ENCODE assay signal across 19 mouse cellular contexts in the genomic region with DNA sequence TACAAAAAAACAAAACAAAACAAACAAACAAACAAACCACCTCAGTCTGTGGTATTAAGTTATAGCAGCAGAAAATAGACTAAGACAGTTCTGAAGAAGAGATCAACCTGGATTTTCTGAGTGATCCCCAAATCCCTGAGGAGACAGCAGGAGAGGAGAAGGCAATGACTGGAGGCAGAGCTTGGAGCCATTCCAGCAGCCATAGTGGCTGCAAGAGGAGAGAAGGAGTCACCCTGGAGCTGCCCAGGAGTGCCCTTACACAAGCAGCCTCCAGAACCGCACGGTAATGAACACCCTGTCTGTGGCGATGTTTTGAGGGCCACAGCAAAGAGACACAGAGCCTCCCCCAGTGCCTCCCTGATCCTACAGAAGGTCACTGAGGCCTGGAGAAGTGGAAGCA. TPM values are rescaled to one million over a fixed set of nuclear protein-coding genes. Genes with fewer than 3 reads are reported as not detected.
DNase-seq lines count a peak whose midpoint lies in the region; ATAC-seq lines count a peak whose summit lies in the region.
"Had no signal": no experiment of that assay in that cellular context is flagged by ENCODE, and none has a peak within 500 bp of the region (broad histone marks: within the 10 kb centered on the region; RNA-seq: fewer than 3 reads in every experiment).

No protein-coding gene starts in this region.

- no peak overlapping the region for H3K4me3 ChIP-seq in hindbrain, embryonic 15.5 days
- H3K4me3 ChIP-seq in hindbrain, embryonic 12.5 days = no peak overlapping the region
- H3K4me3 ChIP-seq in midbrain, embryonic 10.5 days = no peak overlapping the region
- no peak overlapping the region for H3K4me3 ChIP-seq in midbrain, embryonic 11.5 days (ENCODE audit: low read depth, low read length)
- H3K4me3 ChIP-seq: embryonic facial prominence, embryonic 15.5 days; forebrain, embryonic 12.5 days; neural tube, embryonic 13.5 days; stomach, embryonic 15.5 days had no signal

- 85% methylated on average over 3 of the region's 3 CpGs for WGBS in hindbrain, embryonic 15.5 days
- WGBS in hindbrain, embryonic 12.5 days = 78% methylated on average over 3 of the region's 3 CpGs
- WGBS in midbrain, embryonic 10.5 days = 79% methylated on average over 3 of the region's 3 CpGs
- WGBS in midbrain, embryonic 11.5 days = 79% methylated on average over 3 of the region's 3 CpGs

- peak overlapping the region; percentile 20; the same call in 1 of the 2 replicates for H3K27ac ChIP-seq in hindbrain, embryonic 15.5 days (replicated peaks)
- no peak overlapping the region for H3K27ac ChIP-seq in hindbrain, embryonic 12.5 days
- peak overlapping the region; percentile 28; the same call in 1 of the 2 replicates for H3K27ac ChIP-seq in midbrain, embryonic 10.5 days (replicated peaks)
- H3K27ac ChIP-seq in midbrain, embryonic 11.5 days (ENCODE audit: low read depth, low read length) = no peak overlapping the region
- H3K27ac ChIP-seq: embryonic facial prominence, embryonic 15.5 days; forebrain, embryonic 12.5 days; neural tube, embryonic 13.5 days; stomach, embryonic 15.5 days had no signal

- H3K9ac ChIP-seq in hindbrain, embryonic 15.5 days = no peak overlapping the region
- H3K9ac ChIP-seq in hindbrain, embryonic 12.5 days = no peak overlapping the region
- H3K9ac ChIP-seq in midbrain, embryonic 11.5 days (ENCODE audit: low read length) = no peak overlapping the region
- H3K9ac ChIP-seq: embryonic facial prominence, embryonic 15.5 days; forebrain, embryonic 12.5 days; lung, embryonic 14.5 days; neural tube, embryonic 13.5 days; stomach, embryonic 15.5 days had no signal

- no peak for ATAC-seq in hindbrain, embryonic 15.5 days (ENCODE audit: low FRiP score, low read depth)
- ATAC-seq in hindbrain, embryonic 12.5 days (ENCODE audit: low FRiP score) = no peak
- ATAC-seq in midbrain, embryonic 11.5 days (ENCODE audit: low FRiP score) = no peak

- H3K4me1 ChIP-seq in hindbrain, embryonic 15.5 days (replicated peaks) = peaks cover 31% of the 10 kb centered on the region
- H3K4me1 ChIP-seq in hindbrain, embryonic 12.5 days = peaks cover 32% of the 10 kb centered on the region
- H3K4me1 ChIP-seq in midbrain, embryonic 10.5 days = peaks cover 49% of the 10 kb centered on the region
- peaks cover 7% of the 10 kb centered on the region for H3K4me1 ChIP-seq in midbrain, embryonic 11.5 days (ENCODE audit: control insufficient read depth, insufficient read depth, low read length)

- H3K9me3 ChIP-seq in hindbrain, embryonic 15.5 days = no peaks in the 10 kb centered on the region
- no peaks in the 10 kb centered on the region for H3K9me3 ChIP-seq in hindbrain, embryonic 12.5 days (replicated peaks)
- no peaks in the 10 kb centered on the region for H3K9me3 ChIP-seq in midbrain, embryonic 10.5 days (replicated peaks)
- H3K9me3 ChIP-seq in midbrain, embryonic 11.5 days (ENCODE audit: control insufficient read depth, low read length) = no peaks in the 10 kb centered on the region
- H3K9me3 ChIP-seq: embryonic facial prominence, embryonic 15.5 days; forebrain, embryonic 12.5 days; neural tube, embryonic 13.5 days; stomach, embryonic 15.5 days had no signal

- no peaks in the 10 kb centered on the region for H3K27me3 ChIP-seq in hindbrain, embryonic 15.5 days
- H3K27me3 ChIP-seq in hindbrain, embryonic 12.5 days = no peaks in the 10 kb centered on the region
- H3K27me3 ChIP-seq in midbrain, embryonic 10.5 days (ENCODE audit: low read depth, poor library complexity, severe bottlenecking) = no peaks in the 10 kb centered on the region
- no peaks in the 10 kb centered on the region for H3K27me3 ChIP-seq in midbrain, embryonic 11.5 days (ENCODE audit: control insufficient read depth, insufficient read depth, low read length)
- H3K27me3 ChIP-seq: embryonic facial prominence, embryonic 15.5 days; neural tube, embryonic 13.5 days; stomach, embryonic 15.5 days had no signal

- H3K4me2 ChIP-seq in hindbrain, embryonic 15.5 days = no peak overlapping the region
- no peak overlapping the region for H3K4me2 ChIP-seq in hindbrain, embryonic 12.5 days (replicated peaks)
- H3K4me2 ChIP-seq in midbrain, embryonic 11.5 days = no peak overlapping the region
- H3K4me2 ChIP-seq: embryonic facial prominence, embryonic 15.5 days; forebrain, embryonic 12.5 days; lung, embryonic 14.5 days; neural tube, embryonic 13.5 days; stomach, embryonic 15.5 days had no signal

- peak; percentile 47 to 52 for DNase-seq in cerebellum, adult 18-20 months
- no peak for DNase-seq in cerebellum, adult 11 months
- no peak for DNase-seq in midbrain, embryonic 10.5 days (ENCODE audit: low spot score)
- no peak for DNase-seq in midbrain, embryonic 11.5 days (ENCODE audit: low spot score, missing footprints)
- DNase-seq in brain, adult 2 months (ENCODE audit: low read depth, low spot score) = peak; percentile 49
- DNase-seq in left cerebral cortex, adult 8-10 months (ENCODE audit: low spot score in 2 of 2) = no peak
- DNase-seq: cerebellum, adult 11-12 months; kidney, adult 18-20 months; liver; lung, embryonic 14.5 days; right cerebral cortex, adult 18-20 months; spleen, adult 18-20 months; thymus, postnatal 14 days had no signal

- no peaks in the 10 kb centered on the region for H3K36me3 ChIP-seq in hindbrain, embryonic 15.5 days
- no peaks in the 10 kb centered on the region for H3K36me3 ChIP-seq in hindbrain, embryonic 12.5 days
- H3K36me3 ChIP-seq in midbrain, embryonic 10.5 days = no peaks in the 10 kb centered on the region
- H3K36me3 ChIP-seq in midbrain, embryonic 11.5 days (ENCODE audit: control insufficient read depth, insufficient read depth, low read length) = no peaks in the 10 kb centered on the region
- H3K36me3 ChIP-seq: embryonic facial prominence, embryonic 15.5 days; forebrain, embryonic 12.5 days; neural tube, embryonic 13.5 days; stomach, embryonic 15.5 days had no signal

RNA-seq across cellular contexts. Expression of gene Bod1, which starts 58.0 kb away (rescaled TPM):
- polyA plus RNA-seq in hindbrain, embryonic 15.5 days (2015; fragmentation: Nextera tagmentation; extraction: Ambion mirVana) = 128 and 133 TPM in 2 replicates
- polyA plus RNA-seq in hindbrain, embryonic 12.5 days (2016; fragmentation: Nextera tagmentation; extraction: Ambion mirVana) = 146 and 162 TPM in 2 replicates
- polyA plus RNA-seq in midbrain, embryonic 10.5 days (2016; fragmentation: Nextera tagmentation; extraction: Ambion mirVana) = 123 and 133 TPM in 2 replicates
- polyA plus RNA-seq in midbrain, embryonic 11.5 days (2014; fragmentation: Nextera tagmentation; extraction: Ambion mirVana) = 148 and 160 TPM in 2 replicates
- 100 to 1,000 TPM in 3 of 4 experiments, 10 to 100 TPM in 1; 96.6 to 104 (median 102) TPM for total RNA-seq in left cerebral cortex, adult 8-10 months (2022)

Comparison
In these comparisons a context has a peak if more than half of its experiments do, and no peak if none do; other contexts are left out.
1. DNase-seq: peak in cerebellum, adult 18-20 months (2 of 2) and brain, adult 2 months (single experiment); none in cerebellum, adult 11 months (single experiment), midbrain, embryonic 10.5 days (single experiment), midbrain, embryonic 11.5 days (single experiment) and left cerebral cortex, adult 8-10 months (0 of 2).
2. H3K27ac ChIP-seq: peak in hindbrain, embryonic 15.5 days (single experiment) and midbrain, embryonic 10.5 days (single experiment); none in hindbrain, embryonic 12.5 days (single experiment) and midbrain, embryonic 11.5 days (single experiment).